Mouse (Mus musculus) midbrain, embryonic 13.5 days (tissue): ENCODE results near the gene Aspscr1. TPM values are rescaled to one million over a fixed set of nuclear protein-coding genes. Genes with fewer than 3 reads are reported as not detected.

ENCODE experiments used
- ATAC-seq: fragments of 200-750 bp; cut with Nextera tagmentation; 2 replicates; pipeline ENCODE4 v1.8.0; 2017; ENCODE audit warnings: mild to moderate bottlenecking, moderate TSS enrichment, moderate library complexity
- H3K27ac ChIP-seq: fragments of 300-500 bp; sonication (generic); 2 replicates; pipeline ENCODE4 v1.5.1; 2015; ENCODE audit warnings: inconsistent platforms, mild to moderate bottlenecking, moderate library complexity
- H3K27me3 ChIP-seq: fragments of 300-500 bp; sonication (generic); 2 replicates; pipeline ENCODE4 v1.6.1; 2015; ENCODE audit warnings: mild to moderate bottlenecking, inconsistent platforms
- H3K36me3 ChIP-seq: fragments of 300-500 bp; sonication (generic); 2 replicates; pipeline ENCODE4 v1.6.1; 2015; ENCODE audit warnings: mild to moderate bottlenecking, inconsistent platforms
- H3K4me1 ChIP-seq: fragments of 300-500 bp; sonication (generic); replicated peaks from 2 replicates; pipeline ENCODE4 v1.6.1; 2015; ENCODE audit warnings: inconsistent platforms
- H3K4me2 ChIP-seq: fragments of 300-500 bp; sonication (generic); replicated peaks from 2 replicates; pipeline ENCODE4 v1.6.1; 2015; ENCODE audit warnings: moderate library complexity, mild to moderate bottlenecking, inconsistent platforms
- H3K4me3 ChIP-seq: fragments of 300-500 bp; sonication (generic); replicated peaks from 2 replicates; pipeline ENCODE4 v1.5.1; 2015; ENCODE audit warnings: mild to moderate bottlenecking, inconsistent platforms
- H3K9ac ChIP-seq: fragments of 300-500 bp; sonication (generic); replicated peaks from 2 replicates; pipeline ENCODE4 v1.6.1; 2015; ENCODE audit warnings: mild to moderate bottlenecking, inconsistent platforms
- H3K9me3 ChIP-seq: fragments of 300-500 bp; sonication (generic); 2 replicates; pipeline ENCODE4 v1.6.1; 2016; ENCODE audit warnings: mild to moderate bottlenecking, inconsistent platforms
- WGBS: fragments of 180-500 bp; shearing (Covaris S2); methylation state at CpG from one replicate; pipeline ENCODE4 v1.1.7; 2015; 5-methylcytosine and 5-hydroxymethylcytosine counted together
- microRNA-seq: library from miRNA; unstranded; fragments of <30 nt; microRNA quantifications from one replicate; pipeline ENCODE4, GENCODE M21; 2016
- polyA plus RNA-seq: library from polyadenylated mRNA; unstranded; fragments of >200 nt; fragmentation: Nextera tagmentation; extraction: Ambion mirVana; gene quantifications from 2 replicates; pipeline ENCODE4 v1.2.1, GENCODE M21; 2015

The Aspscr1 gene
- polyA plus RNA-seq, 1 experiment from 2014 or later, result 154 TPM

DNA sequence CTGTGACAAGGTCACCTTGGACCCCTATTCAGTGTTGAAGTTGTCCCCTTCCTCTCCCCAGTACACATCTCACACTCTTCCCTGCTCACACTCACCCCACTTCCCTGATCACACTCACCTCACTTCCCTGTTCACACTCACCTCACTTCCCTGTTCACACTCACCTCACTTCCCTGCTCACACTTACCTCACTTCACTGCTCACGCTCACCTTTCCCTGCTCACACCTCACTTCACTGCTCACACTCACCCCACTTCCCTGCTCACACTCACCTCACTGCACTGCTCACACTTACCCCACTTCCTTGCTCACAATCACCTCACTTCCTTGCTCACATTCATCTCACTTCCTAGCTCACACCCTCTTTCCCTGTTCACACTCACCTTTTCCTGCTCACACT is 58.6 kb downstream of the Aspscr1 start:
- Histone ChIP-seq H3K4me2 (no peak overlapping the region), H3K4me3 (no peak overlapping the region), H3K27me3 (peaks cover 32% of the 10 kb centered on the region), H3K9ac (no peak overlapping the region), H3K27ac (no peak overlapping the region), H3K4me1 (peaks cover 11% of the 10 kb centered on the region), H3K9me3 (no peaks in the 10 kb centered on the region), H3K36me3 (no peaks in the 10 kb centered on the region)
- ATAC-seq, result no peak
- 96% methylated on average over 1 of the region's 1 CpGs for WGBS

DNA sequence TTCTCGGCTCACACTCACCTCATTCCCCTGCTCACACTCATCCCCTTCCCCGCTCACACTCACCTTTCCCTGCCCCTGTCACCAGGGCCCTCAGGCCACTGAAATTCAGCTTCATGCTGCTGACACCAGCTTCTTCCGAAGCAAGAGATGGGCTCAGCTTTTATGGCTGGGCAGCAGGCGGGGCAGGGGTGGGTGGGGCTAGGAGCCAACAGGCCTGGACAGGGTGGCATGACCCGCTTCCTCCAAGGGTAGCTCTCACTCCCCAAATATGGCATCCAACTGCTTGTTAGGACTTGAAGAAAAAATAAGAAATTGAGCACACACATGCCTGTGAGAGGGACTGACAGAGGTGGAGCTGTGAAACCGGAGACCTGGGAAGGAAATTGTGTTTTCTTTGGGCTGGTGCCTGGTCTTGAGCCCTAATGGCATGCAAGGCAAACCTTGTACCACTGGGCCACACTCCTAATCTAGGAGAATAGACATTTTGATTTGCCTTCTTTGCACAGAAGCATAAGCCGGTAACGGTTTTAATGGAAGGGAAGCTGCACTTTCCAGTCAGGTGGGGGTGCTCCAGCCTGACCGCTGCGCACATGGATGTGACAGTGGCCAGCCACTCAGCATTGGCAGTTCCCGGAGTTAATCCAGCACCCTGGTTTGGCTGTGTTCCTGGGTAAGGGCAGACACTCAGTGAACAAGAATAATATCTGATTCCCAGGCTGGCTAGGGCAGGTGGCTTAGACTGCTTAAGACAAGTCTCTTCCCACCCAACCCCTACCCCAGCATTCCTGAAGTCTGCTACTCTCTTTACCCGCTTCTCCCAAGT is 59.3 kb downstream of the Aspscr1 start, which contains the start of gene Cbr2:
Gene Cbr2, minus strand, starts transcription at position 257 of the 823 bp plus-strand sequence.
- H3K27me3 ChIP-seq, result peaks cover 32% of the 10 kb centered on the region
- no peak for ATAC-seq
- H3K4me3 ChIP-seq, result no peak within 1 kb of the TSS
- H3K9ac ChIP-seq, result no peak within 1 kb of the TSS
- 81% methylated on average over 12 of the region's 12 CpGs for WGBS
- 0 out of 2 replicates have a peak, but pooled peaks cover 4% of the 10 kb centered on the region for H3K4me1 ChIP-seq
- no peak within 1 kb of the TSS for H3K4me2 ChIP-seq
- no peaks in the 10 kb centered on the region for H3K9me3 ChIP-seq
- no peaks in the 10 kb centered on the region for H3K36me3 ChIP-seq
- H3K27ac ChIP-seq, result no peak within 1 kb of the TSS

DNA sequence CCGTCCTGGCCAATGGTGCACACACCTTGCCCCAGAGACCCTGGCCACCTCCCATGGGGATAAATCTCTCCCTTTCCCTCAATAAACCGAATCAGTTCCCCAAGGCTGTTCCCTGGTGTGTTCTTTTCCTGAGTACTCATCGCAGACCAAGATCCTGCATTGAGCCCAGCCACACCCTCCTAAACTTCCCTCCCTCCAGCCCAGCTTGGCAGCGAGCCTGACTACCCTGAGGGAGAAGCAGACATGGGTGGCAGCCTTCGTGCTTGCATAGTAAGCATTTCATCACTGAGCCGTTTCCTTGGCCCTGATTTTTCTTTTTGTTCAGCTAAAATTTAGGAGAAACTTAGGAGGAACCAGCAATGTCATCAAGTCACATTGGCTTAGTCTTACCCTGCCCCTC is 60.7 kb downstream of the Aspscr1 start:
- no peak overlapping the region for H3K4me2 ChIP-seq
- 0 out of 2 replicates have a peak, but pooled peaks cover 3% of the 10 kb centered on the region for H3K4me1 ChIP-seq
- no peak overlapping the region for H3K4me3 ChIP-seq
- no peaks in the 10 kb centered on the region for H3K36me3 ChIP-seq
- ATAC-seq, result no peak
- H3K27me3 ChIP-seq, result peaks cover 25% of the 10 kb centered on the region
- no peaks in the 10 kb centered on the region for H3K9me3 ChIP-seq
- no peak overlapping the region for H3K27ac ChIP-seq
- no peak overlapping the region for H3K9ac ChIP-seq
- 66% methylated on average over 6 of the region's 6 CpGs for WGBS

DNA sequence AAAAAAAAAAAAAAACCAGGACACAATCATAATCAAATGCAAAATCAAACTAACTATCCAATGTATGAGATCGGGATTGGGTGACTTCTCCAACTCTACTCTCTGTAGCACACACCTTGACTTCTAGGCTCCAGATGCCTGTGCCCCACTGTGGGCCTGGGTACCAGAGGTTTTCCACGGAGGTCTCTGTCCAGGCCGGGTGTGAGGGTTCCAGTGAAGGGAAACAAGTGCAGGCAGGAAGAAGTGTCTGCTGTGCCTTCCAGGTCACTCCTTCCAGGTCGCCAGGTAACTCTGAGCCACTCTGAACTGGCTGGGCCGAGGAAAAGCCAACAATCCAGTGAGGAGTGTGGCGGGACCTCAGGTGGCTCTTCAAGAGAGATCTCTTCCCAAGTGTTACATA is 63.7 kb downstream of the Aspscr1 start:
- ATAC-seq, result no peak
- WGBS, result 72% methylated on average over 6 of the region's 6 CpGs
- Histone ChIP-seq H3K27ac (no peak overlapping the region), H3K9ac (no peak overlapping the region), H3K4me1 (no peaks in the 10 kb centered on the region), H3K9me3 (no peaks in the 10 kb centered on the region), H3K27me3 (peaks cover 7% of the 10 kb centered on the region; the same call in 1 of the 2 replicates), H3K4me3 (no peak overlapping the region), H3K4me2 (no peak overlapping the region), H3K36me3 (no peaks in the 10 kb centered on the region)

DNA sequence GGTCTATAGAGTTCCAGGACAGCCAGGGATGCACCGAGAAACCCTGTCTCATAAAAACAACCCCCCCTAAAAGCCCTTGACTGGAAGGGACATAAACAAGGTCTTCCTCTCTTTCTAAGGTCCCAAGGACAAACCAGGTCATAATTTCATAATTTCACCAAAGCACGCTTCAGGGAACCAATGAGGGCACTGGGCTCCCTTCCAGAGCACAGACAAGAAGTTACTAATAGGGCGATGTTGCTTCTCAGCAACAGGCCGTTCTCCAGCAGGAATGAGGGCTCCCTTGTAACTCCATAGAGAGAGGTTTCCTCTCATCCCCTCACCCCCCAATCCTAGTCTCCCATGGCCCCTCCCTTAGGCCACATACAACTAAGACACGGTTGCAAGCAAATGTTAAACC is 68.2 kb downstream of the Aspscr1 start:
- 88% methylated on average over 5 of the region's 5 CpGs for WGBS
- no peaks in the 10 kb centered on the region for H3K27me3 ChIP-seq
- H3K4me1 ChIP-seq, result no peaks in the 10 kb centered on the region
- H3K4me3 ChIP-seq, result no peak overlapping the region
- no peaks in the 10 kb centered on the region for H3K9me3 ChIP-seq
- no peak overlapping the region for H3K27ac ChIP-seq
- no peak for ATAC-seq
- no peak overlapping the region for H3K9ac ChIP-seq
- H3K36me3 ChIP-seq, result no peaks in the 10 kb centered on the region
- no peak overlapping the region for H3K4me2 ChIP-seq

DNA sequence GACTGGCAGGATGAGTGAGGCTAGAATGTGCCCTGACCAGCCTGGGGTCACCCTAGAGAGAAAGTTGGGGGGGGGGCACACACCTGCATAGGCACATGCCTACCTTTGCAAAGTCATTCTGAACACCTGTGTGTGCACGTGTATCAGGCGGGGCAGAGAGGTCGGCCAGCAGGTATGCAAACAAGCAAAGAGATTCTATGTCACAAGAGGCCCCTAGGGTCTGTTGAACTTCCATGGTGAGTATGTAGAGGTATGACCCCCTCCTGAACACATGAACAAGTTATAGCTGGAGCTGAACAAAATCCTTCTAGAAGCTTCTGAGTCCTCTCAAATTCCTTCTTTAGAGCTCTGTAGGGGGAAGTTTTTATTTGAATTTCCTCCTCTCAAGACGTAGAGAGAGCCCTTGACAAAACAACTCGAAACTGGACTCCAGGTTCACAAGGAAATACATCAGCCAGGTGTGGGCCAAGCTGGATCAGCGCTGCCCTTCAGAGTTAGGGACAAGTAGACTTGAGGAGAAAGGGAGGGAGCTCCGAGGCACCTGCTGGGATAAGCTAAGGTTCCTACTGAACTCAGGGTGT is 71.4 kb downstream of the Aspscr1 start:
- H3K36me3 ChIP-seq, result no peaks in the 10 kb centered on the region
- H3K27me3 ChIP-seq, result no peaks in the 10 kb centered on the region
- no peak overlapping the region for H3K9ac ChIP-seq
- no peak overlapping the region for H3K27ac ChIP-seq
- 81% methylated on average over 7 of the region's 7 CpGs for WGBS
- H3K4me1 ChIP-seq, result no peaks in the 10 kb centered on the region
- no peak overlapping the region for H3K4me3 ChIP-seq
- H3K4me2 ChIP-seq, result no peak overlapping the region
- no peak for ATAC-seq
- no peaks in the 10 kb centered on the region for H3K9me3 ChIP-seq

DNA sequence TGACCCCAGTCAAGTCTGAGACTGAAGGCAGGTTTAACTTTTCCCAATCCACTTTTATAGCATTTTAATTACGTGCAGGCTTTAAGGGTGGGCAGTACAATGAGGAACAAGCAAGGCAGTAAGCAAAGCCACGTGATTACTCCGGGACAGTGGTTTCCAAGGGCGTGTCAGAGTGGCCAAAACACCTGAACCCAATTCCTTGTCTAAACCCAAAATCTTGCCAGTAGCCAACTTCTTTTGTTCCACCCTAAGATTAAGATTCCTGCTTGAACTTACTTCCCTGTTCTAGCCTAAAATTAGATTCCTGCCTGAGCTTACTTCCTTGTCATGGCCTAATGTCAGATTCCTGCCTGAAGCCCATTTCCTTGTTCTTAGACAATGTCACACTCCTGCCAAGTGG is 75.2 kb downstream of the Aspscr1 start:
- H3K4me2 ChIP-seq, result no peak overlapping the region
- no peaks in the 10 kb centered on the region for H3K36me3 ChIP-seq
- H3K4me3 ChIP-seq, result no peak overlapping the region
- no peak overlapping the region for H3K9ac ChIP-seq
- H3K27ac ChIP-seq, result no peak overlapping the region
- 86% methylated on average over 4 of the region's 4 CpGs for WGBS
- H3K27me3 ChIP-seq, result no peaks in the 10 kb centered on the region
- H3K9me3 ChIP-seq, result no peaks in the 10 kb centered on the region
- no peaks in the 10 kb centered on the region for H3K4me1 ChIP-seq
- no peak for ATAC-seq

DNA sequence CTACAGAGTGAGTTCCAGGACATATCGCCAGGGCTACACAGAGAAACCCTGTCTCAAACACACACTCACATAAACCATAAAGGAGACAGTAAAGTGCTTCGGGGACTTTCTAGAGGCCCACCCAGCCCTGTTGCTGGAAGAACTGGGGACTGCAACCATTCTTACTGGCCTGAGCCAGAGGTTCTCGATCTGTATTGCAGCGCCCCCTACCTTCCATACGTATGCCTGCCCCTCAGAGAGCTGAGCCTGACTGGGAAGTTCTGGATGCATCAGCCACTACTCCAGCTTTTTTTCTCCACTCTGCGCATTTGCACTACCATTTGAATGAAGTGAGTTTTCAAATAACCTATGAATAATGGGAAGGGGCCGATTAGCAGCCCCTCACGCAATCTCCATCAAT is 76.7 kb downstream of the Aspscr1 start:
- H3K9me3 ChIP-seq, result no peaks in the 10 kb centered on the region
- no peak for ATAC-seq
- WGBS, result 56% methylated on average over 8 of the region's 8 CpGs

DNA sequence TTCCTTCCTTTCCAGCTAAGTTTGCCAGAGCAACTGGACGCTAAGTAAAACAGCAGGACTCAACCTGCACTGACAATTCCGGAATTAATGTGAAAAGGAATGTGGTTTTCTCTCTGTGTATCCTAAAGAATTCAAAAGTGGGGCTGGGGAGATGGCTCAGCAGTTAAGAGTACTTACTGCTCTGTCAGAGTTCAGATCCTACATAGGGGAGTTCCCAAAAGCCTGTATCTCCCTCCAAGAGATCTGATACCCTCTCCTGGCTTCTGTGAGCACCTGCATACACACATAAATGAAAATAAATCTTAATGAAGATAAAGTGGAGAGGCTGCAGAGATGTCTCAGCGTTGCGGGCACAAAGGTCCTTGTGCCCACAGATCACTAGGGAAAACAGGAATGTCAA is 78.8 kb downstream of the Aspscr1 start:
- H3K36me3 ChIP-seq, result no peaks in the 10 kb centered on the region
- no peak for ATAC-seq
- H3K9ac ChIP-seq, result no peak overlapping the region
- no peak overlapping the region for H3K4me2 ChIP-seq
- WGBS, result 78% methylated on average over 4 of the region's 4 CpGs
- no peaks in the 10 kb centered on the region for H3K4me1 ChIP-seq
- H3K27me3 ChIP-seq, result no peaks in the 10 kb centered on the region
- no peak overlapping the region for H3K4me3 ChIP-seq
- no peak overlapping the region for H3K27ac ChIP-seq
- no peaks in the 10 kb centered on the region for H3K9me3 ChIP-seq

More for the DNA sequence above, 76.7 kb downstream of the Aspscr1 start:
- Histone ChIP-seq H3K36me3 (no peaks in the 10 kb centered on the region), H3K4me2 (no peak overlapping the region), H3K27me3 (no peaks in the 10 kb centered on the region), H3K4me3 (no peak overlapping the region), H3K27ac (no peak overlapping the region), H3K4me1 (no peaks in the 10 kb centered on the region), H3K9ac (no peak overlapping the region)

Small RNA genes within 50 kb of the gene (microRNA-seq; reads per million reads assigned to microRNA genes)
- 1.4 reads per million for gene Mir6936

Other genes with a start within 250 kb of the Aspscr1 start
- 35.0 and 38.1 TPM in 2 replicates for gene Nploc4, start 235.3 kb upstream of the Aspscr1 start, polyA plus RNA-seq
- gene Tspan10, start 230.3 kb upstream of the Aspscr1 start, polyA plus RNA-seq, result not detected in 2 replicates
- 0.19 and 0.30 TPM in 2 replicates for gene Pde6g, start 219.5 kb upstream of the Aspscr1 start, polyA plus RNA-seq
- 10.6 and 12.5 TPM in 2 replicates for gene Oxld1, start 214.9 kb upstream of the Aspscr1 start, polyA plus RNA-seq
- 26.1 and 28.7 TPM in 2 replicates for gene Ccdc137, start 214.9 kb upstream of the Aspscr1 start, polyA plus RNA-seq
- gene Arl16, start 205.4 kb upstream of the Aspscr1 start, polyA plus RNA-seq, result 64.7 and 67.8 TPM in 2 replicates
- 111 and 113 TPM in 2 replicates for gene Mrpl12, start 188.4 kb upstream of the Aspscr1 start, polyA plus RNA-seq
- 28.2 and 29.2 TPM in 2 replicates for gene Slc25a10, start 181.1 kb upstream of the Aspscr1 start, polyA plus RNA-seq
- gene Gcgr, start 142.3 kb upstream of the Aspscr1 start, polyA plus RNA-seq, result 0.20 and 0.32 TPM in 2 replicates
- 240 and 242 TPM in 2 replicates for gene Mcrip1, start 123.2 kb upstream of the Aspscr1 start, polyA plus RNA-seq
- not detected in 2 replicates for gene Ppp1r27, start 121.8 kb upstream of the Aspscr1 start, polyA plus RNA-seq
- 279 and 297 TPM in 2 replicates for gene P4hb, start 99.7 kb upstream of the Aspscr1 start, polyA plus RNA-seq
- 452 and 461 TPM in 2 replicates for gene Arhgdia, start 91.3 kb upstream of the Aspscr1 start, polyA plus RNA-seq
- gene Alyref, start 74.6 kb upstream of the Aspscr1 start, polyA plus RNA-seq, result 303 and 358 TPM in 2 replicates
- gene Anapc11, start 74.6 kb upstream of the Aspscr1 start, polyA plus RNA-seq, result 180 and 183 TPM in 2 replicates
- 0.54 and 0.95 TPM in 2 replicates for gene Npb, start 64.5 kb upstream of the Aspscr1 start, polyA plus RNA-seq
- 167 TPM in 2 replicates for gene Pcyt2, start 55.0 kb upstream of the Aspscr1 start, polyA plus RNA-seq
- gene Sirt7, start 47.7 kb upstream of the Aspscr1 start, polyA plus RNA-seq, result 42.7 and 51.3 TPM in 2 replicates
- 24.4 and 31.2 TPM in 2 replicates for gene Mafg, start 39.4 kb upstream of the Aspscr1 start, polyA plus RNA-seq
- gene Pycr1, start 29.2 kb upstream of the Aspscr1 start, polyA plus RNA-seq, result 23.2 and 25.0 TPM in 2 replicates
- gene Myadml2, start 24.8 kb upstream of the Aspscr1 start, polyA plus RNA-seq, result 0.78 and 0.84 TPM in 2 replicates
- gene Notum, start 11.8 kb upstream of the Aspscr1 start, polyA plus RNA-seq, result 0.46 and 0.65 TPM in 2 replicates
- gene Cenpx, start 40.8 kb downstream of the Aspscr1 start, polyA plus RNA-seq, result 99.9 and 112 TPM in 2 replicates
- 60.6 and 71.8 TPM in 2 replicates for gene Lrrc45, start 41.0 kb downstream of the Aspscr1 start, polyA plus RNA-seq
- 206 and 218 TPM in 2 replicates for gene Rac3, start 48.5 kb downstream of the Aspscr1 start, polyA plus RNA-seq
- 6.5 and 7.3 TPM in 2 replicates for gene Dcxr, start 54.3 kb downstream of the Aspscr1 start, polyA plus RNA-seq
- 0.32 and 0.38 TPM in 2 replicates for gene Cbr2, start 59.1 kb downstream of the Aspscr1 start, polyA plus RNA-seq
- gene Hmga1b, start 89.8 kb downstream of the Aspscr1 start, polyA plus RNA-seq, result 2.7 and 3.1 TPM in 2 replicates
- 84.6 TPM in 2 replicates for gene Rfng, start 111.2 kb downstream of the Aspscr1 start, polyA plus RNA-seq
- gene Gps1, start 111.3 kb downstream of the Aspscr1 start, polyA plus RNA-seq, result 268 and 273 TPM in 2 replicates
- gene Dus1l, start 123.4 kb downstream of the Aspscr1 start, polyA plus RNA-seq, result 51.4 and 55.7 TPM in 2 replicates
- 83.6 and 89.2 TPM in 2 replicates for gene Fasn, start 151.6 kb downstream of the Aspscr1 start, polyA plus RNA-seq